15 mouse cellular contexts compared by ENCODE assay signal in the genomic region with DNA sequence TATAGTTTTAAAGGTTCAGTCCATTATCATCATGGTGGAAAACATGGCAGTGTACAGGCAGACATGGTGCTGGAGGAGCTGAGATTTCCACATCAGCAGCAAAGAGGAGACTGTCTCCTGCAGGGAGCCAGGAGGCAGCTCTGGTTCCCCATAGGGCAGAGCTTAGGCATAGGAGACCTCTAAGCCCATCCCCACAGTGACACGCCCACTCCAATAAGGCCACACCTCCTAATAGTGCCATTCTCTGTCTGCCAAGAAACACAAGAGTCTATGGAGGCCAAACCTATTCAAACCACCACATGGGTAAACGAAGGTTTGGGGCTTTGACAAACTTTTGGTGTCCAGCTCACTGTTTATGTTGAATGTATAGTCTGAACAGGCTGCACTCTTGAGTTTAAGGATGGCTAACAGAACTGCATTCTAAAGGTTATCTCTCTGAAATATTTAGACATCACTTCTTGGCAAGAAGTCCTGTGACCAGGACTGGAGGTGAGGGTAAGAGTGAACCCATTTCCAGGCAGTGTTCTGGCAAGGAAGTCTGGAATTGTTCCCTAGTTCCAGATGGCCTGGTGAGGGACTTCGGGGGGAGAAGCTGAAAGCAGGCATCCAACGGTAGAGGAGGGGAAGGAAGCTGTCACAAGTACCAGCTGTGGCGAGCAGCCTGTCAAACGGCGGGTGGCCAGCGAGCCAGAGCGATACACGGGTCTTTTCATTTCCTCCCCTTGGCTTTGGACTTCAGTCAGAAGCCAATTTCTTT. TPM values are rescaled to one million over a fixed set of nuclear protein-coding genes. Genes with fewer than 3 reads are reported as not detected.
A peak's percentile ranks its signal among the peaks of the same experiment; 100 is the strongest.
DNase-seq lines count a peak whose midpoint lies in the region; ATAC-seq lines count a peak whose summit lies in the region.
"Had no signal": no experiment of that assay in that cellular context is flagged by ENCODE, and none has a peak within 500 bp of the region (broad histone marks: within the 10 kb centered on the region; RNA-seq: fewer than 3 reads in every experiment).

No protein-coding gene starts in this region.

- no peak overlapping the region for H3K9ac ChIP-seq in heart, embryonic 12.5 days
- H3K9ac ChIP-seq in lung, embryonic 15.5 days = no peak overlapping the region
- H3K9ac ChIP-seq: embryonic facial prominence, embryonic 15.5 days had no signal

- H3K27ac ChIP-seq in heart, embryonic 12.5 days (ENCODE audit: poor library complexity, severe bottlenecking) = no peak overlapping the region
- peak overlapping the region; percentile 38 for H3K27ac ChIP-seq in lung, embryonic 15.5 days
- no peak overlapping the region for H3K27ac ChIP-seq in embryonic facial prominence, embryonic 10.5 days (replicated peaks)
- H3K27ac ChIP-seq: embryonic facial prominence, embryonic 15.5 days; macrophage had no signal

- DNase-seq in heart, adult 9 months (ENCODE audit: low spot score in 2 of 2) = peak; percentile 5 to 6
- DNase-seq in layer of hippocampus, postnatal 10 days (ENCODE audit: low spot score in 2 of 2) = peak; percentile 25 to 35
- DNase-seq in layer of hippocampus, adult 18-20 months (ENCODE audit: low spot score in 2 of 2) = no peak
- peak; percentile 92 for DNase-seq in cerebellum, adult 11 months
- DNase-seq in embryonic facial prominence, embryonic 10.5 days (ENCODE audit: low spot score) = no peak
- no peak for DNase-seq in adrenal gland, postnatal 4 days (ENCODE audit: low spot score in 2 of 2)
- DNase-seq: gastrocnemius, postnatal 25 days; kidney, adult 11 months; right cerebral cortex, postnatal 14 days had no signal

- no peaks in the 10 kb centered on the region for H3K9me3 ChIP-seq in heart, embryonic 12.5 days (replicated peaks)
- no peaks in the 10 kb centered on the region for H3K9me3 ChIP-seq in lung, embryonic 15.5 days
- no peaks in the 10 kb centered on the region for H3K9me3 ChIP-seq in embryonic facial prominence, embryonic 10.5 days
- H3K9me3 ChIP-seq: embryonic facial prominence, embryonic 15.5 days had no signal

- H3K4me2 ChIP-seq in heart, embryonic 12.5 days = no peak overlapping the region
- no peak overlapping the region for H3K4me2 ChIP-seq in lung, embryonic 15.5 days
- H3K4me2 ChIP-seq: embryonic facial prominence, embryonic 15.5 days had no signal

- no peaks in the 10 kb centered on the region for H3K36me3 ChIP-seq in heart, embryonic 12.5 days
- H3K36me3 ChIP-seq in lung, embryonic 15.5 days = no peaks in the 10 kb centered on the region
- H3K36me3 ChIP-seq in embryonic facial prominence, embryonic 10.5 days (replicated peaks) = no peaks in the 10 kb centered on the region
- H3K36me3 ChIP-seq: embryonic facial prominence, embryonic 15.5 days had no signal

- no peaks in the 10 kb centered on the region for H3K27me3 ChIP-seq in heart, embryonic 12.5 days (replicated peaks)
- H3K27me3 ChIP-seq in lung, embryonic 15.5 days = no peaks in the 10 kb centered on the region
- no peaks in the 10 kb centered on the region for H3K27me3 ChIP-seq in embryonic facial prominence, embryonic 10.5 days (replicated peaks; ENCODE audit: low read depth, poor library complexity, severe bottlenecking)
- H3K27me3 ChIP-seq: embryonic facial prominence, embryonic 15.5 days; Patski had no signal

- H3K4me3 ChIP-seq in heart, embryonic 12.5 days = no peak overlapping the region
- no peak overlapping the region for H3K4me3 ChIP-seq in lung, embryonic 15.5 days
- no peak overlapping the region for H3K4me3 ChIP-seq in embryonic facial prominence, embryonic 10.5 days
- H3K4me3 ChIP-seq: embryonic facial prominence, embryonic 15.5 days had no signal

- H3K4me1 ChIP-seq in heart, embryonic 12.5 days (replicated peaks) = peaks cover 5% of the 10 kb centered on the region; the same call in 1 of the 2 replicates
- H3K4me1 ChIP-seq in lung, embryonic 15.5 days = peaks cover 20% of the 10 kb centered on the region
- peaks cover 4% of the 10 kb centered on the region; the same call in 1 of the 2 replicates for H3K4me1 ChIP-seq in embryonic facial prominence, embryonic 10.5 days
- H3K4me1 ChIP-seq: embryonic facial prominence, embryonic 15.5 days had no signal

- WGBS in heart, embryonic 12.5 days = 46% methylated on average over 10 of the region's 10 CpGs
- 28% methylated on average over 10 of the region's 10 CpGs for WGBS in lung, embryonic 15.5 days
- 68% methylated on average over 10 of the region's 10 CpGs for WGBS in embryonic facial prominence, embryonic 10.5 days

- ATAC-seq in heart, embryonic 12.5 days (ENCODE audit: insufficient number of reproducible peaks, low FRiP score) = no peak
- peak; percentile 74; the same call in 1 of the 2 replicates for ATAC-seq in lung, embryonic 15.5 days (ENCODE audit: borderline replicate concordance, extremely low read depth, low FRiP score, low TSS enrichment)
- ATAC-seq: Patski had no signal

RNA-seq across cellular contexts. Expression of gene Exph5, which starts 19.6 kb away (rescaled TPM):
- 0.23 and 0.31 TPM in 2 replicates for polyA plus RNA-seq in heart, embryonic 12.5 days (2016; fragmentation: Nextera tagmentation; extraction: Ambion mirVana)
- total RNA-seq in layer of hippocampus, postnatal 10 days (2021) = 1 to 10 TPM; 1.7 to 2.1 TPM
- 1 to 10 TPM; 4.4 to 4.5 TPM for total RNA-seq in layer of hippocampus, adult 18-20 months (2021)
- 5.8 and 7.0 TPM in 2 replicates for polyA plus RNA-seq in lung, embryonic 15.5 days (2015; fragmentation: Nextera tagmentation; extraction: Ambion mirVana)
- polyA plus RNA-seq in embryonic facial prominence, embryonic 10.5 days (2016; fragmentation: Nextera tagmentation; extraction: Ambion mirVana) = 1.7 TPM in 2 replicates
- 1 to 10 TPM in 1 of 2 experiments, under 1 TPM in 1; 0.68 to 1.8 TPM for total RNA-seq in adrenal gland, postnatal 4 days (2021)
- polyA plus RNA-seq: C2C12, macrophage had no signal

Comparison
In these comparisons a context has a peak if more than half of its experiments do, and no peak if none do; other contexts are left out.
1. DNase-seq: peak in heart, adult 9 months (2 of 2), layer of hippocampus, postnatal 10 days (2 of 2) and cerebellum, adult 11 months (single experiment); none in layer of hippocampus, adult 18-20 months (0 of 2), embryonic facial prominence, embryonic 10.5 days (single experiment) and adrenal gland, postnatal 4 days (0 of 2).